Mouse (Mus musculus) heart, postnatal 25 days (tissue): Measurements from ENCODE around the gene Nphs1. TPM values are rescaled to one million over a fixed set of nuclear protein-coding genes. Genes with fewer than 3 reads are reported as not detected.
"Not testable (repeated sequence)": the region's sequence is repeated elsewhere in the genome, so short reads cannot be mapped to it uniquely, and the experiment has no call there.

Source experiments
- DNase-seq: peaks from one replicate; pipeline ENCODE4 v3.0.0; 2022; ENCODE audit warnings: low spot score
- intact Hi-C: fragments of 180-260 bp; cut with DNase I; formaldehyde crosslinking; loops from one replicate; pipeline ENCODE4 v1.15.1; 2025
- total RNA-seq, 2 experiments: library from RNA; stranded (reverse); gene quantifications; 2 replicates each; pipeline ENCODE4 v1.2.3; 2021

Gene Nphs1
- total RNA-seq, 2 experiments from 2014 or later, result not detected

DNA sequence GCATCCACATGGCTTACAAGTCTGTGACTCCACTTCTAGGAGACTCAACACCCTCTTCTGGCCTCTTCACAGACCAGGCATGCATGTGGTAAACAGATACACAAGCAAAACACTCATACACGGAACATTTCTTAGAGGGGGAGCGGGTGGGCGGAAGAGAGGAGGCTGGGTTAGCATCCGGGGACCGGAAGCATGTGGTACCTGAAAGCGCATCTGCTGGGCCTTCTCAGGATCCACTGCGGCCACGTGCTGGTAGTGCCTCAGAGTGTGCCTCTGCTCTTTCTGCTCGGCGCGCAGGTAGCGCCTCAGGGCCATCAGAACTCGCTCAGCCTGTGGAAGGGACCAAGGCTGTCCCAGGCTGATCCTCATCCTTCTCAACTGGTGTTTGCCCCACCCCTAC is 18.4 kb upstream of the Nphs1 start:
- no peak for DNase-seq
- intact Hi-C loops, result loop anchor here (5.0 kb wide), 1 partner anchor 53 kb away; the partner anchor contains the start of gene Prodh2

DNA sequence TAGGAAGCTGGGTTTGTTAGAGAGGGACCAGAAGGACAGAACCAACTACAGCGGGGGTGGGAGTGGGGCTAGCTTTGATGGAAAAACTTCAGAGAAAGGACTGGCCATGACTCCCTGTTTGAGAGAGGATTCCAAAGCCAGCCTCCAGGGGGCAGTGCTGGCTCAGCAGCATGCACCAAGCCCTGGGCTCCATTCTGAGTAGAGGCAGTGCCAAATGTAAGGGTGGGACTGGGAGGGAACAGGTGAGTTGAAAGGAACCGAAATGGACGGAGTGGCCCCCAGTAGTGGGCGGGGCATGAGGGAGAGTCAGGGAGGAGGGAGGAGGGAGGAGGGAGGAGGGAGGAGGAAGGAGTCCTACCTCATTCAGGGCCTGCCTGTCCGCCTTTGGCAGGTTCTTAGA is 17.4 kb upstream of the Nphs1 start:
- DNase-seq, result no peak
- intact Hi-C loops, result loop anchor here (5.0 kb wide), 1 partner anchor 52 kb away; the partner anchor contains the start of gene Prodh2

DNA sequence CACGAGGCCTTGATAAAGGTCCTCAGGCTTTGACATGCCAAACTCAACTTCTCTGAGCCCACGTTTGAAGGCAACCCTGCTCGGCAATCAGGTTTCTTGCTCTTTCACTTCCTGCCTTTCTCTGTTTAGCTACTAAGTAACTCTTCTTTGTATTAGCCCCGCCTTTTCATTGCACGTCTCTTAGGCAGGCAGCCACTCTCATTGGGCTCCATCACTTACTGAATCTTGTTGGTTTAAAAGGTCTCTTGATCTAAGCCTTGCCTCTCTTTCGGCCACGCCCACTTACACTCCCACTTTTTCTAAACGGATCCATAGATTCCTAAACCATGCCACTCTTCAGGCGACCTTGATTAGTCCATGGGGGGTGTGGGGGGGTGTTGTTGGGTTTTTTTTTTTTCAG is 14.4 kb upstream of the Nphs1 start:
- intact Hi-C loops, result loop anchor here (5.0 kb wide), 1 partner anchor 49 kb away; the partner anchor contains the start of gene Prodh2
- no peak for DNase-seq

DNA sequence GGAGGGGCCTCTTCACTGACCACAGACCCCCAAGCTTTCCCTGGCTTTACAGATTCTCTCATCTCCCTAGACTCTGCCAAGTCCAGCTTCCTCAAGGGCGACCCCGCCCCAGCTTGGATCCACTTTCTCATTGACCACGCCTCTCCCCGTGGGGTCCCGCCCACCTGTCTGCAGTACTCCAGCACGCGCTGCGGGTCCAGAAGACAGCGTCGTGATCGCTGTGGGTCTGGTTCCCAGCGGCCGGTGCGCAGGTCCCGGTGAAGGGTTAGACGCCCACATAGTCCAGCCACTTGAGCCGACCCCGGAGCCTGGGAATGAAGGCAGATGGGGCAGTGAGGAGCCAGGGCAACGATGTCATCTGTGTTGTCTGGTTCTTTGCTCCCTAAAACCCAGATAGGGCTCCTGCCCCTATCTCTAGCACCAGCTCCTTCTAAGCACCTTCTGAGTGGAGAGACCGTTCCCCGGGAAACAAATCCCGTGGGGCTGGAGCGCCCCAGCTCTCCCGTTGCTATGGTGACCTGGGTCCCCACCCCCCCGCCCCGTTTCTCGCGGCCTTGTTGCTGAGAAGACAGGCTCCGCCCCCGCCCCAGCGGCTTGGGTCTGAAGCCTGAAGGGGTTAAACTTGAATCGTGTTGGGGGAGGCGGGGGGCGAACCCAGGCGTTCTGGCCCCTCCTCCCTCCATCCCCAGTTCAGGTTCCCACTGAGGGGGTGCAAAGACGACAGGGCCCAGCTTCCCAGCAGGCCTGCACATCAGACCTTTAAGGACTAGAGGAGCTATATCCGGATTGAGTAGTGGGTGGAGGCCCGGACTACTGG is 13.8 kb upstream of the Nphs1 start:
- intact Hi-C loops, result loop anchor here (5.0 kb wide), 1 partner anchor 48 kb away; the partner anchor contains the start of gene Prodh2

DNA sequence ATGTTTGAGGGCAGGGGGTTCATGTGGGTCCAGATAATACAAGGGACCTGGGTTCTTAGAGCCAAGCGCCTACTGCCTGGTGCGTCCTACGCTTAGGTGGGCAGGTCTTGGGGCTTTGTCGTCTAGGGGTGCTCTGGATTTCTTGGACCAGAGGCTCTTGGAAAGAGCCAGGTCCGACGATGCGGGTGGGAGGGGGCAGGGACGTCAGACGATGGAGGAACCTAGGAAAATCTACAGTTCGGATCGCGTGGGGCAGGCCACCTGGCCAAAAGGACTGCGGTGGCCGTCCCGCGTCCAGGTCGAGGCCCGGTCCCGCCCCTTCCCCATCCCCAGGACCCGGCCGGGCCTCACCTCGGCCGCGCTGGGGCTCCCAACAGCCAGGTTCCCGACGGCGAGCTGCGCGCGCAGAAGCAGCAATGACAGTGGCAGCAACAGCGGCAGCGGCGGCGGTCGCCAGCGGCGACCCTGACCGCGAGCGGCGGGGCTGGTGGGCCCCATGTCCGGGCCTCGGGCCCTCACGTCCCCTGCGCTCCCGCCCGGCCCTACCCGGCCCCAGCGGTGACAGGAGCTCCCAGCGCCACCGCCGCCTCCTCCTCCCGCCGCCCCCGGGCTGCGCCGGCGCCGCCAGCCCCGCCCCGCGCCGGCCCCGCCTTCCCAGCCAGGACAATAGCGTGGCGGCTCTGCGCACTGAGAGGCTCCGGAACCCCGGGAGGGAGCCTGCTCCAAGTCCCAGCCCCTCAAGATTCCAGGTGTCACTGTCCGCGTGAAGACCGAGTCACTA is 13.0 kb upstream of the Nphs1 start, which contains the start of gene Aplp1:
Aplp1 (minus strand) TSS at position 565 of the 781 bp plus-strand sequence.
- no peak for DNase-seq
- intact Hi-C loops, result loop anchor here (5.0 kb wide), 1 partner anchor 47 kb away; the partner anchor contains the start of gene Prodh2

More for the DNA sequence above, 13.8 kb upstream of the Nphs1 start:
- no peak for DNase-seq

DNA sequence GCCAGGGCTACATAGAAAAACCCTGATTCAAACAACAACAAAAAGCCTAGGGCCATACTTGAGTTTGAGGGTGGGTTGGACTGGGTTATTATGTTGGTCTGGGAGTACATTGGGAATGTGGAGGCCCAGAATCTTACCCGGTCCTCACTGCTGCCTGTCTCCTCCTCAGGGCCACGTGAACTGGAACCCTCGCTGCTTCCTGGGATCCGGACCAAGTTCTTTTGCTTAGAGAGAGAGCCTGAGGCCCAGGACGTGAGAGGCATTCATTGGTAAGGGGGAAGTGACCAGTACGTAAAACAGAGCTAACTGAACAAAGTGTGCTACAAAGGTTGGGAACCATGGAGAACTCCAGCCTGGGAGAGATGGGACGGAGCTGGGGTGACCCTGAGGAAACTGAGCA is 7.9 kb upstream of the Nphs1 start:
- DNase-seq, result no peak
- intact Hi-C loops, result no loop called here

DNA sequence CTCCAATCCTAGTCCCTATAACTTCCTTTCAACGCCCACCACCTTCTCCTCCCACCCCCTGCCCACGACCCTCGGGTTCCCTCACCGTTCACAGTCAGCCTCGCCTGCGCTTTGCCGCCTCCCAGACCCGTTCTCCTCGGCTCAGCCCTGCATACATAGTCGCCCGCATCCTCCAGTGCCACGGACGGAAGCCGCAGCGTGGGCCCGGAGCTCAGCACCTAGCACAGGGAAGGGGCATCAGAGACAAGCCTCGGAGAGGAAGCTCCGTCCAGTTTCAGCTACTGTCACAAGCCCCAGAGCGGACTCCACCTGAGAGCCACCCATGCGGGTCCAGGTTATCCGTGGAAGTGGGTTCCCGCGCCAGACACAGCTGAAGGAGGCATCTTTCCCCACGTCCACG is 4.8 kb upstream of the Nphs1 start:
- no peak for DNase-seq
- intact Hi-C loops, result no loop called here

DNA sequence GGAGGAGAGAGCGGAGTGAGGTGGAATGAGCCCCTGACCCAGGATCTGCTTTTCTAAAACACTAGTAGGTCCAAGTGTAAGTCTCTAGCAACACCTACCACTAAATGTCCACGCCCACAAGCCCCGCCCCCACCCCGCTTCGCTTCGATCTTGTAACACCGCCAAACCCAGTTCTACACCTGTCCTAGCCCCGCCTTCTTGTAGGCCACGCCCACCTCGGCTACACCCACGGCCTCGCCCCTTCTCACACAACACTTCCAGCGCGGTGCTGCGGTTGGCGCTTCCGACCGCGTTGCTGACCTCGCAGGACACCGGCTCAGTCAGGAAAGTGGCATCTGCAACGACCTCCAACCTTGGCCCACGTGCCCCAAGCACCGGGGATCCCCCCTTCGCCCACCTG is 4.3 kb upstream of the Nphs1 start:
- intact Hi-C loops, result no loop called here
- no peak for DNase-seq

DNA sequence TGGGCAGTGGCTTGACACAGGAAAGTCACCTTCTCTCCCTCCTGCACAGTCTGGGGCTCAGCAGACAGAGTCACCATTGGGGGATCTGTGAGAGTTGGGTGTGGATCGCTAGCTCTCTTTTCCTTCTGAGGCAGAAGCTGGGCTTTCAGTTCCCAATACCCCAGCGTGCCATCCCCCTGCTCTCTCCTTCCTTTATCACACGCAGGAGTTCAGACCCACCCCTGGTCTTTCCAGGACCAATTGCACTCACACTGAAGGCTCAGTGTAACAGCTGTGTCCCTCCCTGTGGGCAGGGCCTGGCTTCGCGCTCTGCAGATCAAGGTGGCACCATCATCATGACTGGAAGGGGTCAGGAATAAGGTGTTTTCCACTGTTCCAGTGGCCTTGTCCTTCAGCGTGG is 3.9 kb upstream of the Nphs1 start:
- intact Hi-C loops, result no loop called here
- DNase-seq, result no peak

DNA sequence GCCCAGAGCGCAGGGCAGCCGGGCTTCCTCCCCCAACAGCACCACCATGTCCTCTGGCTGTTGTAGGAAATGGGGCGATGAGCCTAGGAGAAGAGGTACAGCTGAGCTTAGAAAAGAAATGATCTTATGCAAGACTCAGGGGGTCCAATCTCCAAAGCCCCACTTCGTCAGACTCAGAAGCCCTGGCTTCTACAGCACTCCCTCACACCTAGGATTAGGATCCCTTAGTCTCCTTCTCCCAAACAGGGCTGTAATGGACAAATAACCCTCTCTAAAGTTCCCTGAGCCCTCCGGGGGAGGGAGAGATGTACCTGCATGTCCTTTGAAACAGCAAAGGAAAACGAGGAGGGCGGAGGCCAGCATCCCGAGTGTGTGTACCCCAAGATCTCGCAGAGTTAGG is 1.6 kb upstream of the Nphs1 start:
- intact Hi-C loops, result no loop called here

DNA sequence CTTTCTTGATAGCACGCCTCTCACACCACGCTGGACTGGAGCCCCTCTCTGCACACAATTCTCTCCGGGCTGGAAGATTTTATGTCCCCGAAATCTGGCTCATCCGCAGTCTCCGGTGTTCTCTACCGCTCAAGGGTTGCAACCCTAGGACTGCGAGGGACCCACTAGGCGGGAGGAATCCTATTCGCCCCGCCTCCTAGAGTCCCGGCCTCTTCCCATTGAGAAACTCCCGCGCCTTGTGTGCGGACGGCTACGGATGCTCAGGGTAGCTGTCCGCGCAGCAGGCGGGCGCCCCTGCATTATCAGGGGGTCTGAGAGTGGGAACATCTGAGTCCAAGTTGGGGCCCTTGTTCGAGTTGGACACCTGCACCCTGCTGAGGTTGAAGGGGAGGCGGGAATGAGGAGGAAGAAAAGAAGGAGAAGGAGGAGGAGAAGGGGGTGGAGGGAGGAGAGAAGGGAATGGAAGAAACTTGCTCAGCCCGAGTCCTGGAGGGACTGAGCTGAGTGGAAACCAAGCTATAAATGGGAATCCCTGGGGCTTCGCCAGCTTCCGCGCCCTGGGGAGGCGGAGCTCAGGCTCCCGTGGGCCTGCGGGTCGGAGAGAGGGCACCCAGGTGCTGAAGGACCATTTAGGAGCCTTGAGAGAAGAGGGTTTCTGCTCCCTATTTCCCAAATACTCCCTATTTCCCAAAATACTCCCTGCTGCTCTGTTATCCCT is 1.0 kb upstream of the Nphs1 start:
- no peak for DNase-seq
- intact Hi-C loops, result no loop called here

More for the DNA sequence above, 1.6 kb upstream of the Nphs1 start:
- no peak for DNase-seq

DNA sequence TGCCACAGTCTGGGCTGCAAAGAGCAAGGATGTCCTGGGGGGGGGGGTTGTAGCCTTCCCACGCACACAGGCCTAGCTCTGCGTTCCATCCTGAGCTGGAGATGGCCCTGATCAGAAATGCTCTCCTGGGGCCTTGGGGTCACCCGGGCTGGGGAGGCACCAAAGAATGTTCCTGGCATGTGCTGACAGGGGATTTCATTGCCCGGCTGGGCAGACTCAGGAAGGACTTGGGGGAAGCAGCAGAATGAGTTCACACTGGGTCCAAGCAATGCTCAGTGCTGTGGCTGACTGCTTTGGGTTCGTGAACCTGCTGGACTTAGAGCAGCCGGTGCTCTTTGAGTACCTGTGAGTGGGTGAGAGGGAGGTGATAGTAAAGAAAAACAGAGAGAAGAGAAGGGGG is 1.4 kb downstream of the Nphs1 start:
- DNase-seq, result no peak

DNA sequence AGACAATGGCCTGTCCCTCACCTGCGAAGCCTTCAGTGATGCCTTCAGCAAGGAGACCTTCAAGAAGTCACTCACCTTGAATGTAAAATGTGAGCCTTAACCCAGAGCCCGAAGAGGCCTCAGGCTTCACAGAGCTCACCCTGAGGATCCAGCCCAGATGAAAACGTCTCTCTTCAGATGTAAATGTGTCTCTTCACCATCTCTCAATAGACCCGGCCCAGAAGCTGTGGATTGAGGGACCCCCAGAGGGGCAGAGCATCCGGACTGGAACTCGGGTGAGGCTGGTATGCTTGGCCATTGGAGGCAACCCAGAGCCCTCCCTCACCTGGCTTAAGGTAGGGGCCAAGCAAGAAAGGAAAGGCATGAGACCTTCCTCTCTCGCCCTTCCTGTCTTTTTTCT is 5.5 kb downstream of the Nphs1 start:
- intact Hi-C loops, result no loop called here
- DNase-seq, result no peak

More for the DNA sequence above, 1.4 kb downstream of the Nphs1 start:
- intact Hi-C loops, result no loop called here

DNA sequence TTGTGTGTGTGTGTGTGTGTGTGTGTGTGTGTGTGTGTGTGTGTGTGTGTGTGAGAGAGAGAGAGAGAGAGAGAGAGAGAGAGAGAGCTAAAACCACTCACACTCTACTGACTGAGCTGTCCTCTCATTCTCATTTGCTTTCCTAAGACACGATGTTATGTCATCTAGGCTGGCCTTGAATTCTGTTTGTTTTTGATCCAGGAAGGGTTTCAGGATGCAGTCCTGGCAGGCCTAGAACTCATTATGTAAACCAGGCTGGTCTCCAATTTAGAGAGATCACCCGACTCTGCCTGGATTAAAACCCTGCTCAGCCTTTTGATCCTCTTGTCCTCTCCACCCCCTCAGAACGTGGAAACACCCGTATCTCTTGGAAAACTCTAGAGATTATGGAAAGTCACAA is 5.9 kb downstream of the Nphs1 start:
- intact Hi-C loops, result no loop called here

DNA sequence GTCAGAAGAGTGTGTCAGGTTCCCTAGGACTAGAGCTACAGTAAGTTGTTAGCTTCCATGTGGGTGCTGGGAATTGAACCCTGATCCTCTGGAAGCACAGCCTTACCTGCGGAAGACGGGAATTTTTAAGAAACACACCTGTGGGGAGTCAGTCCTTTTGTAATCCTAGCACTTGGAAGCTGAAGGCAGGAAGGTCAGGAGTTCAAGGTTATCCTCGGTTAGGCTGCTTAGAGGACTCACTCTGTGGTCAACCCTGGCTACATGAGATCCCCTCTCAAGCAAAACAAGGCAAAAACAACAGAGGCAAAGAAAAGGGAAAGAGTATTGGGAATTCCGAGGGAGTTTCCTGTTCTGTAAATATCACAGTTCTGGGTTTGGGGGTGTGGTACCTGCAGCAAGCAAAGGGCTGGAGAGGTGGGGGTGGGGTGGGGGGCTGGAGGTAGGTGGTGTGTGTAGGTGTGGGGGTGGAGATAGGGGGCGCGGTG is 6.7 kb downstream of the Nphs1 start:
- no peak for DNase-seq
- intact Hi-C loops, result no loop called here

More for the DNA sequence above, 5.9 kb downstream of the Nphs1 start:
- DNase-seq, result no peak

DNA sequence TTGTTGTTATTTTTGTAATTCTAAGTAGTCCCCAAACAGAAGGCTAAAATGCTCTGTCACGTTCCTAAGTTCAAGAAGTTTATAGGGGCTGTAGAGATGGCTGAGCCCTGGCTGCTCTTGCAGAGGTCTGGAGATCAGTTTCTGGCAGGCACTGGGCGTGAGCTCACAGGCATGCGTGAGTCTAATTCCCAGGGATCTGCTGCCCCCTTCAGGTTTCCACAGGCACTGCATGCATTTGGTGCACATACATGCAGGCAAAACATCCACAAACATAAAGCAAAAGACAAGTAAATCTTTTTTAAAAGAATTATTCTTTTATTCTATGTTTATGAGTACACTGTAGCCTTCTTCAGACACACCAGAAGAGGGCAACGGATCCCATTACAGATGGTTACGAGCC is 14.3 kb downstream of the Nphs1 start:
- DNase-seq, result no peak
- intact Hi-C loops, result loop anchor here (2.0 kb wide), 1 partner anchor 100 kb away; no protein-coding TSS in a partner anchor

DNA sequence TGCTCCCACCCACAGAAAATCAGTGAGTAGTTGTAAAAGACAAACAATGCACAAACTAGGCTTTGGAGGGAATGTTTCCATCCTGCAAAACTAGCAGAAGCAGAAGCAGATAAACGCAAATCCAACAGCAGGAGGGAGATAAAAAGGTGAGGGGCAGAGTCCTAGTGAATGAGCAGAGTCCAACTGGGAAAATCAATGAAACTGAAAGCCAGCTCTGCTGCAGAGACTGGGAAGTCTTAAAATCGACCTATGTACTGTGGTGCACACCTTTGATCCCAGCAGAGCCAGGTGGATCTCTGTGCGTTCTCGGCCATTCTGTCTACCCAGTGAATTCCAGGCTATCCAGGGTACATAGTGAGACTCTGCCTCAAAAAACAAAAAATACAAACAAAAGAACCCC is 16.9 kb downstream of the Nphs1 start:
- DNase-seq, result no peak
- intact Hi-C loops, result no loop called here

DNA sequence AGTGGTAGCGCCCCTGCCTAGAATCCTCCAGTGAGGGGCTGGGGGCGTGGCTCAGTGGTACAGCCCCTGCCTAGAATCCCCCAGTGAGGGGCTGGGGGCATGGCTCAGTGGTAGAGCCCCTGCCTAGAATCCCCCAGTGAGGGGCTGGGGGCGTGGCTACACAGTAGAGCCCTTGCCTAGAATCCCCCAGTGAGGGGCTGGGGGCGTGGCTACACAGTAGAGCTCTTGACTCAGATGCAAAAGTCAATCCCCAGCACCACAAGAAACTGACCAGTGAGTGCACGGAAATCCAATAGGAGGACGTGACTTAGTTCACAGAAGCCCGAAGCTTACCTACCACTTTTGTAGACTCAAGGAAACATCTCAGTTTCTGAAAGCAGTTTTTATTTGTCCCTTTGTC is 18.0 kb downstream of the Nphs1 start:
- DNase-seq, intact Hi-C loops: not testable (repeated sequence)

DNA sequence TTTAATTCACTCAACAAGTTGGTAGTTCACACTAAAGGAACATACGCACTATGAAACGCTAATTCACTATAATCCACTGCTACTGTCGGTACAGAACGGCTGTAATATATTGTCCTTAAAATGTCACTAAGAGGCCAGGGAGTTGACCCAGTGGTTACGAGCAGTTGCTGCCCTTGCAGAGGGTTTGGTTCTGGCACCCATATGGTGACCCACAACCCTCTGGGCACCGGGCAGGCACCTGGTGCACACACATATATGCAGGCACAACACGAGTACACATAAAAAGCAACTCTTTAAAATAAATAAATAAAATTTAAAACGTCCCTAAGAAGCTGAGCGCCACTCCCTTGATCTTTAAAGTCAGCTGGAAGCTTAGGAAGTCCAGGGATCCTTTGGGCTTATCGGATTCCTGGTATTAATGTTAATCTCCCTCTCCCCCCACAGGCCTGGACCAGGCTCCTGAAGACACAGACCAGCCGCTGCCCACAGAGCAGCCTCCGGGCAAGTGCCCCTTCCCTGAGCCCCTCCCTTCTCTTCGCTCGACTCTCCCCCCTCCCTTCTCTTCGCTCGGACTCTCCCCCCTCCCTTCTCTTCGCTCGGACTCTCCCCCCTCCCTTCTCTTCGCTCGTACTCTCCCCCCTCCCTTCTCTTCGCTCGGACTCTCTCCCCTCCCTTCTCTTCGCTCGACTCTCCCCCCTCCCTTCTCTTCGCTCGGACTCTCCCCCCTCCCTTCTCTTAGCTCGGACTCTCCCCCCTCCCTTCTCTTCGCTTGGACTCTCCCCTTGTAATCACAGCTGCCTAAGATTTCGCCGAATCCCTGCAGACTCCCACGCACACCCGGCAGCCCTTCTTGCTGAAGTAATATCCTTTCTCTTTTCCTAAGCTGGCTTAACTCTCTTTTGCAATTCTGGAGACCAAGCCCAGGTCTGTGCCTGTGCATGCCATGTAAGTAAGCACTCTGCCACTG is 19.6 kb downstream of the Nphs1 start:
- intact Hi-C loops, result no loop called here
- DNase-seq, result no peak
